Mouse (Mus musculus): ENCODE results near the gene Tenm4.

DNA sequence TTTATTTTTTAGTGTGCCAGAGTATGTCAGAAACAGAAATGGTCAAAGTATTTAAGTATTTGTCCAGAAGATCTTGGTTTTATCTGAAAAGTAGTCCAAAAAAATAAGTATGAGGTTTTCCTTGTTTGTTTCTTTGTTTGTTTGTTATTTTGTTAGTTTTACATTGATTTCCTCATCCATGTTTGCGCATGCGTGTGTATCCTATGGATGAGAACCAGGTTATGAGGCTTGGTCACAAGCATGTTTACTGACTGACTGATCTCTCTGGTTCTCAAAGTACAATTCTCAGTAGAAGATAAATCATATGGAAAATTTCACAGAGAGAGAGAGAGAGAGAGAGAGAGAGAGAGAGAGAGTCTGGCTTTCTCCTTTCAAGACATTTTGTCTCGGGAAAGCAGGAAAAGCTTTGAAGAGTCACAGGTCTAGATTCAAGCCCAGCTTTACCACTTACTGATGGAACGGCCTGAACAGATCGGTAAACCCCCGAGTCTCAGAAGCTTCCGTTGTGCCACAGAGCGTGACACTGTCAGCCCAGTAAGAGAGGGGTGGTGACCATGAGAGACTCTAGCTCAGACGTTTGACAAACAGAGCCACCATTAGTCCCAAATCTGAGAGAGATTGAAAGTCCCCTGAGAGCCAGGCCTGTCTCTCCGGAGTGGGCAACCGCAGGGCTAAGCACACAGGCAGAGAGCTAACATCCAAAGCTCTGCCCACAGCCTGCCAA is 487.0 kb downstream of the Tenm4 start:
- TF ChIP-seq CTCF (IDR thresholded peaks at IDR 0.05; ENCODE audit: low read depth, low read length) (no peak), GATA1 (IDR thresholded peaks at IDR 0.05; ENCODE audit: borderline replicate concordance, low read length) (no peak), TAL1 (conservative IDR thresholded peaks at IDR 0.05; ENCODE audit: low read depth, low read length) (no peak), GATA2 (IDR thresholded peaks at IDR 0.05; ENCODE audit: borderline replicate concordance, low read depth, low read length) (no peak)

Data from G1E (cell line).